Mouse (Mus musculus): ENCODE measurements around the gene Mms19. TPM values are rescaled to one million over a fixed set of nuclear protein-coding genes. Genes with fewer than 3 reads are reported as not detected.

Gene Mms19
- polyA plus RNA-seq (2017; shearing (Covaris generic)), result 68.6 TPM

DNA sequence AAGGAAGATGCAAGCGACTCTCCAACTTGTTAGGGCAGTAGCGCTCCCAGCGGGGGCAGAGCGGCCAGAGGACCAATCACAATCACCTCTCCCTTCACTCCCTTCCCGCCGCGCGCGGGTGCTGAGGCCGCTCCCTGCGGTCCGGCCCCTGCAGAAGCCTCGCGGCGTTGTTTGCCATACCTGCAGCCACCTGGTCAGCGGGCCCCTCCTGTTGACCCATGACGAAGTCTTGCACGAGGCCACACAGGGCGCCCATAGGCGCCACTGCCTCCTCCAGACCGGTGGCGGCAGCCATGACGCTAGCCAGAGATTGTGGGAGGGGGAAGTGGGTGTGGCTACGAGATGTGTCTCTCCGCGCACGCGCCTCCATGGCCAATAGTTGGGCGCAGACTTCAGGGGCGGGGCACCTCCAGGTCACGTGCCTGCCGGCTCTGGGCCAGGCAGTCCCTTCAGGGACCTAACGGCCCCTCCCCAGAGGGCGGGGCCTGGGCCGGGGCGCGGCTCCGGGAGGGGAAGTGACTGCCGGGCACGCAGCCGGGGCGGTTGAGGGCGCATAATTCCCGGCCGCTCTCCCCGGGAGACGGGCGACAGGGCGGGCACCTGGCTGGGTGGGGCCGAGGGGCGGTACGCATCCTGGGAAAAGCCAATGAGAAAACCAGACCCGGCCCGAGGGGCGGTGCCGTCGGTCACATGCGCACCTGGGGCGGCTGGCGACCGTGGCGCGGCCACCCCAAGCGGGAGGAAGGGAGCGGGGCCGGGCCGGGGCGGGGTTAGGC, at the start of gene Mms19:
Gene Mms19, minus strand, starts transcription at position 339 of the 776 bp plus-strand sequence.

DNA sequence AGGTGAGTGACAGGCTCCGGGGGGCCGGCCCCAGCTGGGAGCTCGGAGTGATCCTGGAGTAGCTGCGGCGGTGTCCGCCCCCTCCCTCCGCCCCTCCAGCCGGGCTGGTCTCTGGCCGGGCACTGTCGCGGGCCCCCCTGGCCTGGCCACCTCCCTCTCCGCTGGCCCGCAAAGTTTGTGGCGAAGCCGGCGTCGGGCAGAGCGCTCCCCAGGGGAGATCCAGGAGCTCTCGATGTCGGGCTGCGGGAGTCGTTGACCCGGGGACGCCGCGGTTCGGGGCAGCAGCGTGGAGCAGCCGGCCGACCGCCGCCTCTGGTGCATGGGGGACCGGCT, 604 bp upstream of the Mms19 start, which contains the start of gene Ubtd1:
Gene Ubtd1, plus strand, starts transcription at position 169 of the 333 bp plus-strand sequence.

DNA sequence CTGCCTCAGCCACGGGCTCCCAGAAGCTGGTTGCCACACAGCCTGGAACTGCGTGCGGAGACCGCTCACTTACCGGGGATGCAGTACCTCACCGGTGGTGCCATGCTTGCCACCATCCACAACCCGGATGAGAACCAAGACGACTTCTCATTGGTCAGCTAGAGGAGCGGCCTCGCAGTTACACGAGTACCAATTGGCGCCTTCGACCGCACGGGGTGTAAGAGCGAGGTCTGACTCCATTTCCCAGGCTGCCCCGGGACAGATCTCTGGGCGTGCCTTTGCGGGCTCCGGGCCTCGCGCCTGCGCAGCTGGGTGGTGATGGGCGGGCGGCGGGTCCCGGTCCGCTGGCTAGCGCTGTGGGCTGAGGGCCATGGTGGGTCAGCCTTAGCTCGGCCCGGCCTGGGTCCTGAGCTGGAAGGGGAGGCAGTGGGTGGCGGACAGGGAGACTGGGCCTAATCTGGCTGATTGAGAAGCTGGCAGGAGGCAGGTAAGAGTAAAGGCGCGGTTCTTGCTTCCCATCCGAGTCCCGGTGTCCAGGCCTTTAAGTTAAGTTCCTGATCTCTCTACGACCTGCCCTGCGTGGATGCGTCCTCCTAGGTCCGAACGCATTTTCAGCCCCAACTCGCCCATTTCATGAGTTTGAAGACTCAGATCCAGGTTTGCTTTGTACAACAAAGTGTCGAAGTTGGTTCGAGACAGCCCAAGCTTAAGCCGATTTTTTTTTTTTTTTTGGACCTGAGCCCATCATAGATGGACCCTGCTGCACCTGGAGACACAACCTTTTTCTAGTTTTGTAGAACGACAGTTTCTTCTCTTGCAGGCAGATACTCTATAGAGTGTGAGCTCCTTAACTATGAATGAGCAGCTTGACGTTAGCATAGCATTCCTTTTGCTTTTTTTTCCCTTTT, 47.5 kb downstream of the Mms19 start, which contains the start of the genes Exosc1 and Zdhhc16:
Gene Exosc1, minus strand, starts transcription at position 245 of the 908 bp plus-strand sequence.
Gene Zdhhc16, plus strand, starts transcription at position 302 of the 908 bp plus-strand sequence.

DNA sequence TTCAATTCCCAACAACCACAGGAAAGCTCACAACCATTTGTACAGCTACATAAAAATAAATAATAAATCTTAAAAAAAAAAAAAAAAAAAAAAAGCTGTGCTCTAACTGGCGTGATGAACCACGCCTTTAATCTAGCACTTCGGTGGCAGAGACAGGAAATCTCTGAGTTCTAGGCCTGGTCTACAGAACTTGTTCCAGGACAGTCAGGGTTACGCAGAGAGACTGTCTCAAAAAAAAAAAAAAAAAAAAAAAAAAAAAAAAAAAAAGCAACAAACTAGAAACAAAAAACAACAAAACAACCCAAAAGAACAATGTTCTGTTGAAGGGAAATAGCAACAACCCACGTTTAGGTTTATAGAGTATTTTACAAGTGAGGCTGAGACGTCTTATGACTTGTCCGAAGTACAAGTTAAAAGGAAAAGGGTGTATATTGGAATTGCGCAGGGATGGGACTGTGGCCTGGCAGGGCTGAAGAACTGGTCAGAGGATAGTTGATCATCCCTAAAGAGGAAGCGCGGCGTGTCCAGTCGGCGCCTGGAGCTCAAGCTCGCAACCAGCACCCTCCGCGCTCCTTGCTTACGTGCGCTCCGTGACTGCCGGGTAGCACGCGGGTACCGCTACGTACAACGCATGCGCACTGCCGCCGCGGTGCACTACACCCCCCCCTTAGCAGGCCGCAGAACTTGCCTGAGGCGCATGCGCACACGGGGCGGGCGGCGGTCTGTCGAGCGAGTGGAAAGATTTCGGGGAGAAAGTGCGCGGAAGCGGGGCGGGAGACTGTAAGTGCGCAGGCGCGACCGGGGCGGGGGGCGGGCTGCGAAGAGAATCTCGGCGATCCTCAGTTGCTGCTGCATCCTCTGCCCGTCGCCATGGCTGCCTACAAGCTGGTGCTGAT, 69.5 kb downstream of the Mms19 start, which contains the start of gene Pgam1:
Gene Pgam1, plus strand, starts transcription at position 746 of the 896 bp plus-strand sequence.

DNA sequence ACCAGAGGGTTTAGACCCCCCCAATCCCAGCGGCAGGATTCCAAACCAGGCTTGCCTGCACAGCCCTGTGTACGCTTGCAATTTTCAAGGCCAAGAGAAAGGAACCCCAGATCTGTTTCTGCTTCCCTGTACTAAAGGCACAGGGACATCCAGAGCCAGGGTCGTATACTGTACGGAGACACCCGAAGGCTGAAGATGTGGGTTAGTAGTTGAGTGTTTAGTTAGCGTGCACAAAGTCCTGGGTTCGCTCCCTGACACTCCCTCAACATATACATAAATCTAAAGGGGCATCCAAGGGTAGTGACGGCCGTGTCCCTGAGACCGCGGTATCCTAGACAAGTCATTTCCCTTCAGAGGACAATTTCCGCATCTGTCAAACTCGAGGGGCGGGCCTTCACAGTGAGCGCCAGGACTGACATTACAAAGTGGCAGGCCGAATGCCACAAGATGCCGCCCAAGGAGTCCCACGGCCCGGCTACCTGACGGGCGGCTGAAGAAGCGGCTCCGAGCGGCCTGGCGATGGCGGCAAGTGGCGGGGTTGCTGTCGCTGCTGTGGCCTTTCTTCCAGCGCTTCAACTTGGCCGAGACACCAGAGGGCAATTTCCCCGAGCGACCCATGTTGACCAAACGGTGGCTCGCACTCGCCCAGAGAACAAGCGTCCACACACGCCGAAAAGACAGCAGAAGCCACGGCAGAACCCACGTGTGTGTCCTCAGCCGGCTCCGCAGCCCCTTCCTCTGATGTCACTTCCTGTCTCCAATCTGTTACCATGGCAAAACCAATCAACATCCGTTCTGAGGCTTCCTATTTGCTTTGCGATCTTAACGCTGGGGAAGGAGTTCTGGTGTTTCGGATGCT, 85.3 kb downstream of the Mms19 start, which contains the start of gene Rrp12:
Gene Rrp12, minus strand, starts transcription at position 714 of the 859 bp plus-strand sequence.

Other genes starting within 250 kb of the Mms19 start
- gene Slit1, start 237.5 kb downstream of the Mms19 start, polyA plus RNA-seq (2017; shearing (Covaris generic)), result 0.17 TPM
- 3.1 TPM for gene Arhgap19, start 179.1 kb downstream of the Mms19 start, polyA plus RNA-seq (2017; shearing (Covaris generic))
- gene Frat1, start 151.2 kb downstream of the Mms19 start, polyA plus RNA-seq (2017; shearing (Covaris generic)), result 4.5 TPM
- 26.2 TPM for gene Frat2, start 133.0 kb downstream of the Mms19 start, polyA plus RNA-seq (2017; shearing (Covaris generic))
- gene Rrp12, start 85.0 kb downstream of the Mms19 start, polyA plus RNA-seq (2017; shearing (Covaris generic)), result 20.9 TPM
- gene Pgam1, start 69.2 kb downstream of the Mms19 start, polyA plus RNA-seq (2017; shearing (Covaris generic)), result 114 TPM
- 80.7 TPM for gene Exosc1, start 47.7 kb downstream of the Mms19 start, polyA plus RNA-seq (2017; shearing (Covaris generic))
- 68.7 TPM for gene Zdhhc16, start 47.7 kb downstream of the Mms19 start, polyA plus RNA-seq (2017; shearing (Covaris generic))
- gene Ubtd1, start 606 bp upstream of the Mms19 start, polyA plus RNA-seq (2017; shearing (Covaris generic)), result 8.2 TPM
- not detected for gene Ankrd2, start 54.8 kb upstream of the Mms19 start, polyA plus RNA-seq (2017; shearing (Covaris generic))
- not detected for gene Hoga1, start 64.5 kb upstream of the Mms19 start, polyA plus RNA-seq (2017; shearing (Covaris generic))
- gene 4933411K16Rik, start 71.1 kb upstream of the Mms19 start, polyA plus RNA-seq (2017; shearing (Covaris generic)), result not detected
- 0.26 TPM for gene Morn4, start 105.2 kb upstream of the Mms19 start, polyA plus RNA-seq (2017; shearing (Covaris generic))
- 43.0 TPM for gene Pi4k2a, start 109.3 kb upstream of the Mms19 start, polyA plus RNA-seq (2017; shearing (Covaris generic))
- gene Avpi1, start 147.9 kb upstream of the Mms19 start, polyA plus RNA-seq (2017; shearing (Covaris generic)), result 5.3 TPM
- 41.6 TPM for gene Marveld1, start 166.2 kb upstream of the Mms19 start, polyA plus RNA-seq (2017; shearing (Covaris generic))
- 61.9 TPM for gene Zfyve27, start 182.8 kb upstream of the Mms19 start, polyA plus RNA-seq (2017; shearing (Covaris generic))
- gene Sfrp5, start 221.1 kb upstream of the Mms19 start, polyA plus RNA-seq (2017; shearing (Covaris generic)), result not detected

Measured in CD4-positive, CD25-positive, alpha-beta regulatory T cell (primary cell).